In the genomic region with DNA sequence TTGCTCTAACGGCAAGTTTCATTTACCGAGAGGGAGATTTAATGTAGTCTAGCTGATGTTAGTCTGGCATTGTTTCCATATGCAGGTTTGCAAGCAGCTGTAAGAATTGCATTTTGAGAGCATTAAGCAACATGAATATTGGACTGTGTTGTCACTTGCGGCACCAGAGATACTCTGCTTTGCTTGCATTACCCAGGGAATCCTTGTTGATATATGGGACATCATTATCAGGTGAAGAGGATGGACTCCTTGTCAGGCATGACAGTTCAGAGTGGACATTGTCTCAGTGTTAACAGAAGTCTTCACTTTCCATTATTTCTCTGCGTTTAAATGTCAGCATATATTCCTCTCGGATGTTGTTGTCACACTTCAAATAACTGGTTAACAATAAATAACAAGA, we compare ENCODE assay signal across 13 mouse cellular contexts.
"Had no signal": no experiment of that assay in that cellular context is flagged by ENCODE, and none has a peak within 500 bp of the region (broad histone marks: within the 10 kb centered on the region; RNA-seq: fewer than 3 reads in every experiment).

No protein-coding gene starts in this region.

- H3K4me2 ChIP-seq: limb, embryonic 13.5 days; liver, embryonic 13.5 days; neural tube, embryonic 15.5 days; stomach, embryonic 15.5 days had no signal

- H3K4me3 ChIP-seq: limb, embryonic 10.5 days; limb, embryonic 13.5 days; liver, embryonic 13.5 days; myocyte; neural tube, embryonic 15.5 days; stomach, embryonic 15.5 days had no signal

- H3K9ac ChIP-seq: limb, embryonic 13.5 days; liver, embryonic 13.5 days; neural tube, embryonic 15.5 days; stomach, embryonic 15.5 days had no signal

- H3K27ac ChIP-seq: limb, embryonic 10.5 days; limb, embryonic 13.5 days; liver, embryonic 13.5 days; neural tube, embryonic 15.5 days; stomach, embryonic 15.5 days had no signal

- ATAC-seq: inflammation-experienced regulatory T-cells, adult 6 months; intestine, embryonic 16.5 days had no signal

- DNase-seq: kidney, adult 18-20 months; liver, embryonic 13.5 days; lung, adult 2 months; lung, postnatal 4 days; right cerebral cortex, adult 18-20 months; thymus, postnatal 25 days had no signal

- H3K9me3 ChIP-seq: limb, embryonic 10.5 days; limb, embryonic 13.5 days; liver, embryonic 13.5 days; neural tube, embryonic 15.5 days; stomach, embryonic 15.5 days had no signal

- H3K36me3 ChIP-seq: limb, embryonic 10.5 days; limb, embryonic 13.5 days; liver, embryonic 13.5 days; neural tube, embryonic 15.5 days; stomach, embryonic 15.5 days had no signal

- H3K27me3 ChIP-seq: limb, embryonic 13.5 days; liver, embryonic 13.5 days; neural tube, embryonic 15.5 days; stomach, embryonic 15.5 days had no signal

- H3K4me1 ChIP-seq: limb, embryonic 10.5 days; liver, embryonic 13.5 days; stomach, embryonic 15.5 days had no signal
